Mouse (Mus musculus) forebrain, embryonic 14.5 days (tissue): ENCODE data around the gene Cacna1s. TPM values are rescaled to one million over a fixed set of nuclear protein-coding genes. Genes with fewer than 3 reads are reported as not detected.

Experiments used
- ATAC-seq: fragments of 200-750 bp; cut with Nextera tagmentation; 2 replicates; pipeline ENCODE4 v1.8.0; 2017; ENCODE audit warnings: mild to moderate bottlenecking, moderate library complexity
- DNase-seq: peaks from one replicate; pipeline ENCODE4 v3.0.0-alpha.2; 2015; ENCODE audit warnings: low spot score
- H3K27ac ChIP-seq: fragments of 300-500 bp; sonication (generic); 2 replicates; pipeline ENCODE4 v1.5.1; 2014; ENCODE audit warnings: low read depth, mild to moderate bottlenecking, control low read depth, low read length, moderate library complexity
- H3K27me3 ChIP-seq: fragments of 300-500 bp; sonication (generic); replicated peaks from 2 replicates; pipeline ENCODE4 v1.6.1; 2014; ENCODE audit warnings: low read length, control low read depth, mixed read lengths; ENCODE audit not compliant: control insufficient read depth, insufficient read depth
- H3K36me3 ChIP-seq: fragments of 300-500 bp; sonication (generic); 2 replicates; pipeline ENCODE4 v1.6.1; 2014; ENCODE audit warnings: low read length, control low read depth; ENCODE audit not compliant: control insufficient read depth, insufficient read depth
- H3K4me1 ChIP-seq: fragments of 300-500 bp; sonication (generic); 2 replicates; pipeline ENCODE4 v1.6.1; 2014; ENCODE audit warnings: antibody characterized with exemption, low read length, control low read depth; ENCODE audit not compliant: control insufficient read depth, insufficient read depth
- H3K4me2 ChIP-seq: fragments of 300-500 bp; sonication (generic); 2 replicates; pipeline ENCODE4 v1.6.1; 2014; ENCODE audit warnings: mild to moderate bottlenecking, control low read depth, low read length
- H3K4me3 ChIP-seq: fragments of 300-500 bp; sonication (generic); 2 replicates; pipeline ENCODE4 v1.5.1; 2014; ENCODE audit warnings: low read depth, low read length, control low read depth
- H3K9ac ChIP-seq: fragments of 300-500 bp; sonication (generic); 2 replicates; pipeline ENCODE4 v1.6.1; 2014; ENCODE audit warnings: mild to moderate bottlenecking, low read length, control low read depth, moderate library complexity
- H3K9me3 ChIP-seq: fragments of 300-500 bp; sonication (generic); replicated peaks from 2 replicates; pipeline ENCODE4 v1.6.1; 2016; ENCODE audit warnings: low read length, control low read depth, mixed read lengths; ENCODE audit not compliant: control insufficient read depth
- WGBS: fragments of 180-500 bp; shearing (Covaris S2); extraction: QIAGEN DNeasy Blood & Tissue Kit; methylation state at CpG from one replicate; pipeline ENCODE4 v1.1.7; 2014; 5-methylcytosine and 5-hydroxymethylcytosine counted together
- polyA plus RNA-seq: library from polyadenylated mRNA; unstranded; fragments of >200 nt; fragmentation: Nextera tagmentation; extraction: Ambion mirVana; gene quantifications from 2 replicates; pipeline ENCODE4 v1.2.1, GENCODE M21; 2014

The Cacna1s gene
- polyA plus RNA-seq, 1 experiment from 2014 or later: 0.08 TPM

- peak; percentile 62; the same call in 1 of the 2 replicates for ATAC-seq
Measured at GRCm38 (mm10) chr1:136061041-136061789, 8.7 kb downstream of the Cacna1s start.

GRCm38 (mm10) chr1:136061790-136062141 lies 9.2 kb downstream of the Cacna1s start:
- Histone ChIP-seq H3K4me2 (no peak overlapping the region), H3K9ac (no peak overlapping the region), H3K4me3 (no peak overlapping the region), H3K4me1 (0 out of 2 replicates have a peak, but pooled peaks cover 2% of the 10 kb centered on the region), H3K36me3 (no peaks in the 10 kb centered on the region), H3K27ac (0 out of 2 replicates have a peak overlapping the region, but pooled peaks have one; percentile 14), H3K9me3 (no peaks in the 10 kb centered on the region), H3K27me3 (no peaks in the 10 kb centered on the region)
- 71% methylated on average over 7 of the region's 7 CpGs for WGBS
- DNase-seq (no peak), ATAC-seq (peak; percentile 38; the same call in 1 of the 2 replicates)

More at GRCm38 (mm10) chr1:136061041-136061789, 8.7 kb downstream of the Cacna1s start:
- H3K9ac ChIP-seq: no peak overlapping the region
- H3K4me1 ChIP-seq: 0 out of 2 replicates have a peak, but pooled peaks cover 1% of the 10 kb centered on the region
- no peaks in the 10 kb centered on the region for H3K9me3 ChIP-seq
- 44% methylated on average over 9 of the region's 9 CpGs for WGBS
- no peak overlapping the region for H3K27ac ChIP-seq
- H3K27me3 ChIP-seq: no peaks in the 10 kb centered on the region
- H3K36me3 ChIP-seq: no peaks in the 10 kb centered on the region
- H3K4me2 ChIP-seq: no peak overlapping the region
- H3K4me3 ChIP-seq: no peak overlapping the region
- peak; percentile 35 for DNase-seq

GRCm38 (mm10) chr1:136063991-136064390 lies 11.4 kb downstream of the Cacna1s start:
- WGBS: 64% methylated on average over 5 of the region's 5 CpGs
- H3K4me2 ChIP-seq: no peak overlapping the region
- H3K27ac ChIP-seq: no peak overlapping the region
- 0 out of 2 replicates have a peak, but pooled peaks cover 2% of the 10 kb centered on the region for H3K4me1 ChIP-seq
- H3K9ac ChIP-seq: no peak overlapping the region
- H3K9me3 ChIP-seq: no peaks in the 10 kb centered on the region
- no peak for ATAC-seq
- H3K36me3 ChIP-seq: no peaks in the 10 kb centered on the region
- no peak overlapping the region for H3K4me3 ChIP-seq
- no peak for DNase-seq
- no peaks in the 10 kb centered on the region for H3K27me3 ChIP-seq

- H3K27ac ChIP-seq: no peak overlapping the region
- no peak overlapping the region for H3K4me2 ChIP-seq
- DNase-seq: no peak
- H3K4me3 ChIP-seq: no peak overlapping the region
- 74% methylated on average over 1 of the region's 1 CpGs for WGBS
- no peaks in the 10 kb centered on the region for H3K36me3 ChIP-seq
- H3K27me3 ChIP-seq: no peaks in the 10 kb centered on the region
- H3K9me3 ChIP-seq: no peaks in the 10 kb centered on the region
- no peak for ATAC-seq
- 0 out of 2 replicates have a peak, but pooled peaks cover 2% of the 10 kb centered on the region for H3K4me1 ChIP-seq
- H3K9ac ChIP-seq: no peak overlapping the region
Measured at GRCm38 (mm10) chr1:136066621-136067020, 14.1 kb downstream of the Cacna1s start.

GRCm38 (mm10) chr1:136067579-136067978 lies 15.0 kb downstream of the Cacna1s start:
- Histone ChIP-seq H3K4me3 (no peak overlapping the region), H3K4me2 (no peak overlapping the region), H3K9me3 (no peaks in the 10 kb centered on the region), H3K27me3 (no peaks in the 10 kb centered on the region), H3K9ac (no peak overlapping the region), H3K4me1 (0 out of 2 replicates have a peak, but pooled peaks cover 2% of the 10 kb centered on the region), H3K27ac (no peak overlapping the region), H3K36me3 (no peaks in the 10 kb centered on the region)
- DNase-seq (no peak), ATAC-seq (no peak)
- 85% methylated on average over 3 of the region's 3 CpGs for WGBS

GRCm38 (mm10) chr1:136076086-136076485 lies 23.5 kb downstream of the Cacna1s start:
- Histone ChIP-seq H3K9ac (no peak overlapping the region), H3K27ac (no peak overlapping the region), H3K4me1 (no peaks in the 10 kb centered on the region), H3K4me2 (no peak overlapping the region), H3K27me3 (no peaks in the 10 kb centered on the region), H3K36me3 (no peaks in the 10 kb centered on the region), H3K9me3 (no peaks in the 10 kb centered on the region), H3K4me3 (no peak overlapping the region)
- ATAC-seq: 0 out of 2 replicates have a peak, but pooled peaks have one; percentile 18
- DNase-seq: peak; percentile 44
- 8% methylated on average over 3 of the region's 3 CpGs for WGBS

GRCm38 (mm10) chr1:136077656-136078055 lies 25.1 kb downstream of the Cacna1s start:
- H3K4me1 ChIP-seq: no peaks in the 10 kb centered on the region
- DNase-seq (no peak), ATAC-seq (no peak)
- no peaks in the 10 kb centered on the region for H3K36me3 ChIP-seq
- no peak overlapping the region for H3K27ac ChIP-seq
- WGBS: 73% methylated on average over 4 of the region's 4 CpGs
- no peaks in the 10 kb centered on the region for H3K9me3 ChIP-seq
- no peaks in the 10 kb centered on the region for H3K27me3 ChIP-seq
- no peak overlapping the region for H3K4me3 ChIP-seq
- H3K9ac ChIP-seq: no peak overlapping the region
- H3K4me2 ChIP-seq: no peak overlapping the region

GRCm38 (mm10) chr1:136081161-136081560 lies 28.6 kb downstream of the Cacna1s start:
- DNase-seq (no peak), ATAC-seq (no peak)
- Histone ChIP-seq H3K27ac (no peak overlapping the region), H3K9ac (no peak overlapping the region), H3K27me3 (no peaks in the 10 kb centered on the region), H3K4me1 (no peaks in the 10 kb centered on the region), H3K4me3 (no peak overlapping the region), H3K4me2 (no peak overlapping the region), H3K36me3 (no peaks in the 10 kb centered on the region), H3K9me3 (no peaks in the 10 kb centered on the region)
- WGBS: 97% methylated on average over 1 of the region's 1 CpGs

GRCm38 (mm10) chr1:136085988-136086685 lies 33.6 kb downstream of the Cacna1s start:
- DNase-seq: no peak
- ATAC-seq: no peak
- no peaks in the 10 kb centered on the region for H3K9me3 ChIP-seq
- no peaks in the 10 kb centered on the region for H3K27me3 ChIP-seq
- H3K4me2 ChIP-seq: no peak overlapping the region
- no peak overlapping the region for H3K4me3 ChIP-seq
- H3K4me1 ChIP-seq: no peaks in the 10 kb centered on the region
- H3K36me3 ChIP-seq: no peaks in the 10 kb centered on the region
- 88% methylated on average over 3 of the region's 3 CpGs for WGBS
- no peak overlapping the region for H3K9ac ChIP-seq
- H3K27ac ChIP-seq: no peak overlapping the region
